Mouse (Mus musculus) embryonic fibroblast, embryonic 13.5 days (primary cell): ENCODE measurements at regions not wholly inside any gene's neighbourhood (a gene's known extent, or its start where the extent isn't known, plus 50 kb on each side); places are given as distances from the start of the nearest gene placed in this dataset.
"Not testable (repeated sequence)": the region's sequence is repeated elsewhere in the genome, so short reads cannot be mapped to it uniquely, and the experiment has no call there.

Experiments used
- CTCF ChIP-seq: IDR thresholded peaks from 2 replicates; pipeline ENCODE4 v1.5.1; 2011; ENCODE audit warnings: mild to moderate bottlenecking, control low read depth, low read length, moderate library complexity, borderline replicate concordance; ENCODE audit not compliant: insufficient read depth
- POLR2A ChIP-seq: IDR thresholded peaks from 2 replicates; pipeline ENCODE4 v1.6.1; 2011; ENCODE audit warnings: low read depth, mild to moderate bottlenecking, control low read depth, low read length, moderate library complexity

DNA sequence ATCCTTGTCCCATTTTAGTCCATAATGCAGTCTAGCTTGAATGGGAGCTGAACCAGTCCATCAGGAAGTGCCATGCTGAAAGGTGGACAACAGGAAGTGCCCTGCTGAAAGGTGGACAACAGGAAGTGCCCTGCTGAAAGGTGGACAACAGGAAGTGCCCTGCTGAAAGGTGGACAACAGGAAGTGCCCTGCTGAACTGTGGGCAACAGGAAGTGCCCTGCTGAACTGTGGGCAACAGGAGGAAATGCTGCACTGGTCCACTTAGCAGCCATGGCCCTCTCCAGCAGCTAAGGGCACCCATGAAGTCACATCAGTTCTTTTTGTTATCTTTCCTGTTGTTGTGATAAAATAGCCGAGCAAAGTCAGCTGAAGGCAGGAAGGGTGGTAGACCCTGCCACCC is 112.1 kb upstream of the Rybp start:
- TF ChIP-seq POLR2A, CTCF: not testable (repeated sequence)
